Mouse (Mus musculus) hindbrain, embryonic 12.5 days (tissue): ENCODE results near the gene Axin1. TPM values are rescaled to one million over a fixed set of nuclear protein-coding genes. Genes with fewer than 3 reads are reported as not detected.

Experiments used
- ATAC-seq: fragments of 200-750 bp; cut with Nextera tagmentation; 2 replicates; pipeline ENCODE4 v1.8.0; 2017; ENCODE audit warnings: moderate TSS enrichment; ENCODE audit not compliant: low FRiP score
- H3K27ac ChIP-seq: fragments of 300-500 bp; sonication (generic); 2 replicates; pipeline ENCODE4 v1.5.1; 2016; ENCODE audit warnings: mild to moderate bottlenecking
- H3K27me3 ChIP-seq: fragments of 300-500 bp; sonication (generic); 2 replicates; pipeline ENCODE4 v1.6.1; 2016; ENCODE audit warnings: mild to moderate bottlenecking
- H3K36me3 ChIP-seq: fragments of 300-500 bp; sonication (generic); 2 replicates; pipeline ENCODE4 v1.6.1; 2016; ENCODE audit warnings: mild to moderate bottlenecking
- H3K4me1 ChIP-seq: fragments of 300-500 bp; sonication (generic); 2 replicates; pipeline ENCODE4 v1.6.1; 2016
- H3K4me2 ChIP-seq: fragments of 300-500 bp; sonication (generic); replicated peaks from 2 replicates; pipeline ENCODE4 v1.6.1; 2016; ENCODE audit warnings: mild to moderate bottlenecking
- H3K4me3 ChIP-seq: fragments of 300-500 bp; sonication (generic); 2 replicates; pipeline ENCODE4 v1.5.1; 2016; ENCODE audit warnings: mild to moderate bottlenecking
- H3K9ac ChIP-seq: fragments of 300-500 bp; sonication (generic); 2 replicates; pipeline ENCODE4 v1.6.1; 2016; ENCODE audit warnings: mild to moderate bottlenecking, moderate library complexity
- H3K9me3 ChIP-seq: fragments of 300-500 bp; sonication (generic); replicated peaks from 2 replicates; pipeline ENCODE4 v1.6.1; 2016; ENCODE audit warnings: mild to moderate bottlenecking
- WGBS: fragments of 180-500 bp; shearing (Covaris S2); methylation state at CpG from one replicate; pipeline ENCODE4 v1.1.7; 2016; 5-methylcytosine and 5-hydroxymethylcytosine counted together
- polyA plus RNA-seq: library from polyadenylated mRNA; unstranded; fragments of >200 nt; fragmentation: Nextera tagmentation; extraction: Ambion mirVana; gene quantifications from 2 replicates; pipeline ENCODE4 v1.2.1, GENCODE M21; 2016

The Axin1 gene
- polyA plus RNA-seq, 1 experiment from 2014 or later = 19.4 TPM

DNA sequence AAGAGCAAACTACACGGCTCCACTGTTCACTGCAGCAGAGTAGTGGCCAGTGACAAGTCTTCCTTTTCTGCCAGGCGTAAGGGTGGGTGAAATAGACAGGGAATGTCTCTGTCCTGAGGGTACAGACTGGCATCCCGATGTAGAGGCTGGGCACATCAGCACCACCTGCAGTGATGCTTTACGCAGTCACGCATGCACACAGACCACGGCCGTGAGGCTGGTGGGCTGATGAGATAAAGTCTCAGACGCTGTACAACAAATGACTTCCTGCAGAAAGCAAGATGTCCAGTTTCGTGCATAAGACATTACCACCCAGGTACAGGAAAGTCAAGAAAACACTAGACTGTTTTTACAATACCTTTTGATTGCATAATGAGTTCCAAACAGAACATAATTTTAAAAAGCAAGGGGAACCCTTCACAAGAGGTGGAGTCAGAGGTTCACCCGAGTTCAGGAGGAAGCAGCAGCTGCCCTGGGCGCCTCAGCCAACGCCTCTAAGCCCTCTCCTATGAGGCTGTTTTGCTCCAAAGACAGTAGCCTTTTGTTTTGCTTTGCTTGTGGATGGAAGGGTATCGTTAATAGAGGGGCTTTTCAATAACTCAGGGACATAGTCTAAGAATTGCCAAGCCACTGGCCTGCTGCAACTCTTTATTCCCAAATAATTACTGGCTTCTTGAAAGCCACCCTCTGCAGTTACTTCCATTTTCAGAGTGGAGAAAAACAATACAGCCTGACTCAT lies 96.8 kb downstream of the Axin1 start:
- 61% methylated on average over 13 of the region's 13 CpGs for WGBS
- Histone ChIP-seq H3K27ac (no peak overlapping the region; the same call in 1 of the 2 replicates), H3K9ac (no peak overlapping the region), H3K27me3 (no peaks in the 10 kb centered on the region), H3K4me3 (no peak overlapping the region), H3K9me3 (no peaks in the 10 kb centered on the region), H3K4me1 (peaks cover 7% of the 10 kb centered on the region; the same call in 1 of the 2 replicates), H3K4me2 (no peak overlapping the region), H3K36me3 (no peaks in the 10 kb centered on the region)
- ATAC-seq = no peak

DNA sequence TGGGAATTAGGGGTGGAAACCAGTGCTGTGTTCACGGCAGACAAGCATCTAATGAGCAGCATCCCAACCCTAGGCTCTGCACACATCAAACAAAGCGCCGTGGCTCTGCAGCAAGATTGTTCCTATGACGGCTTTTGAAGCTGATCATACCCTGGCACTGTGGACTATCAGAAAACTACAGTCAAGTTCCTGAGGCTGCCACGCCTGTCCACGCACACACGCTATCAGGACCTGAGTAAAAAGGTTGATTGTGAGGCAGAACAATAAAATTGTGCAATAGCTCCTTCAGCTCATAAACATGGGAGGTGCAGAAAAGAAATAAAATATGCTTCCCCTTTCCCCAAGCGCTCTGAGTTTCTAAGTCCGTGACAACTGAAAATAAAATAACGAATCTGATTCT lies 99.2 kb downstream of the Axin1 start:
- WGBS = 90% methylated on average over 10 of the region's 10 CpGs

DNA sequence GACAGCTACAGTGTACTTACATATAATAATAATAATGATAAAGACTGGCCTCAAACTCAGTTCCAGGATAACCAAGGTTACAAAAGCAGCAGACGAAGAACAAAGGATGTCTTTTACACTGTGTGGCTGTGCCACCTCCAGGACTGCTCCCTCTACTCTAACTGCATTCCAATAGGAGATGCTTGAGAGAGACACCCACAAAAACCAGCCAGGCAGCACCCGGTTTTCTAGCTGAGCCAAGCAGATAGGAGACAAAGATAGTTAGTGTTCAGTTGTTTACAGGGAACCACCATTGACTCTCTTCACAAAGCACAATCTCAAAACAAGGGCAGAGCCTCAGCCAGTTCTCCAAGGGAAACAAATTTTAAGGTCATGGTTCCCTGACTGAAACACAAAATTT lies 101.1 kb downstream of the Axin1 start:
- ATAC-seq = no peak
- Histone ChIP-seq H3K4me2 (no peak overlapping the region), H3K9me3 (no peaks in the 10 kb centered on the region), H3K27me3 (no peaks in the 10 kb centered on the region), H3K4me3 (no peak overlapping the region), H3K36me3 (no peaks in the 10 kb centered on the region), H3K4me1 (peaks cover 20% of the 10 kb centered on the region), H3K9ac (no peak overlapping the region), H3K27ac (no peak overlapping the region)
- 77% methylated on average over 2 of the region's 2 CpGs for WGBS

More for the DNA sequence above, 99.2 kb downstream of the Axin1 start:
- peaks cover 11% of the 10 kb centered on the region for H3K4me1 ChIP-seq
- no peaks in the 10 kb centered on the region for H3K27me3 ChIP-seq
- H3K4me3 ChIP-seq = no peak overlapping the region
- no peak for ATAC-seq
- H3K9ac ChIP-seq = no peak overlapping the region
- H3K9me3 ChIP-seq = no peaks in the 10 kb centered on the region
- no peak overlapping the region for H3K4me2 ChIP-seq
- H3K36me3 ChIP-seq = no peaks in the 10 kb centered on the region
- no peak overlapping the region for H3K27ac ChIP-seq

DNA sequence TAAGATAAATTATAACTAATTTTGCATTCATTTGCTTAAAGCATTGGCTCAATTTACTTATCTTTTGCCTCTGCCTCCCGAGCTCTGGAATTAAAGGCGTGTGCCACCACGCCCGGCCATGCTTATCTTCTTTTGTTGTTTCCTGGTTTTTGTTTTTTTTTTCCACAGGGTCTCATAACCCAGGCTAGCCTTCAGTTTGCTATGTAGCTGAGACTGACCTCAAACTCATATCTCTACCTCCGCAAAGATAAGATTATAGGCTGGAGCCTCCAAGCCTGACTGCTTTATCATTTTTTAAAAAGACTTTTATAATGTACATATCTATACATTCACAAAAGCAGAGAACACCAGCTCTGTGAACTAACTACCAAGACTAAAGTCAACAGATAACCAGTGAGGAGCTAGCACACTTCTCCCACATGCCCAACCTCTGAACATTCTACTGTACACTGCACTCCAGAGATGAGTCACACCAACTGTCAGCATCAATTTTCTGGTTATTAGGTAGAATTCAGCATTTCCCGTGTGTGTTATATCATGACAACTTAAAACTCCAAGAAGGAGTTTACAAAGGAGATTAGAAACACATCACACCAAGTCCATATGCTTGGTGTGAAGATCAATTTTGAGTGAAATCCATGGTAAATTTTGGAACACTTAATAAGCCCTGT lies 101.8 kb downstream of the Axin1 start:
- WGBS = 91% methylated on average over 6 of the region's 6 CpGs

GRCm38 (mm10) chr17:26240990-26241389 lies 102.5 kb downstream of the Axin1 start:
- H3K36me3 ChIP-seq = no peaks in the 10 kb centered on the region
- no peak for ATAC-seq
- WGBS = 84% methylated on average over 6 of the region's 6 CpGs
- H3K27ac ChIP-seq = no peak overlapping the region
- H3K9ac ChIP-seq = peak overlapping the region; percentile 18
- H3K4me1 ChIP-seq = peaks cover 15% of the 10 kb centered on the region
- H3K4me3 ChIP-seq = no peak overlapping the region
- H3K9me3 ChIP-seq = no peaks in the 10 kb centered on the region
- H3K4me2 ChIP-seq = no peak overlapping the region
- H3K27me3 ChIP-seq = no peaks in the 10 kb centered on the region

More for the DNA sequence above, 101.8 kb downstream of the Axin1 start:
- no peak overlapping the region for H3K9ac ChIP-seq
- no peak overlapping the region for H3K4me2 ChIP-seq
- H3K27ac ChIP-seq = no peak overlapping the region
- no peak for ATAC-seq
- peaks cover 20% of the 10 kb centered on the region for H3K4me1 ChIP-seq
- no peaks in the 10 kb centered on the region for H3K9me3 ChIP-seq
- no peak overlapping the region for H3K4me3 ChIP-seq
- H3K36me3 ChIP-seq = no peaks in the 10 kb centered on the region
- no peaks in the 10 kb centered on the region for H3K27me3 ChIP-seq

GRCm38 (mm10) chr17:26243471-26244100 lies 105.1 kb downstream of the Axin1 start:
- H3K4me2 ChIP-seq = peak overlapping the region; percentile 85
- H3K9ac ChIP-seq = peak overlapping the region; percentile 72
- no peaks in the 10 kb centered on the region for H3K27me3 ChIP-seq
- under 1% methylated on average over 32 of the region's 32 CpGs for WGBS
- H3K9me3 ChIP-seq = no peaks in the 10 kb centered on the region
- peak; percentile 85 for ATAC-seq
- H3K4me3 ChIP-seq = peak overlapping the region; percentile 75
- H3K27ac ChIP-seq = peak overlapping the region; percentile 72
- no peaks in the 10 kb centered on the region for H3K36me3 ChIP-seq
- H3K4me1 ChIP-seq = peaks cover 13% of the 10 kb centered on the region

- Histone ChIP-seq H3K27ac (peak within 1 kb of the TSS; percentile 72), H3K4me3 (peak within 1 kb of the TSS; percentile 75), H3K36me3 (no peaks in the 10 kb centered on the region), H3K4me2 (peak within 1 kb of the TSS; percentile 85), H3K9ac (peak within 1 kb of the TSS; percentile 72), H3K9me3 (no peaks in the 10 kb centered on the region), H3K27me3 (no peaks in the 10 kb centered on the region), H3K4me1 (peaks cover 13% of the 10 kb centered on the region)
- WGBS = 9% methylated on average over 30 of the region's 33 CpGs
- ATAC-seq = peak; percentile 97
These were observed 105.8 kb downstream of the Axin1 start, which contains the start of gene Fam234a for GRCm38 (mm10) chr17:26244101-26244841. Gene Fam234a (minus strand): TSS chr17:26244242.

Other genes starting within 250 kb of the Axin1 start
- 42.1 and 43.6 TPM in 2 replicates for gene Rab40c, start 219.0 kb upstream of the Axin1 start, polyA plus RNA-seq
- 53.6 and 57.5 TPM in 2 replicates for gene Pigq, start 193.8 kb upstream of the Axin1 start, polyA plus RNA-seq
- gene Nhlrc4, start 193.7 kb upstream of the Axin1 start, polyA plus RNA-seq = 0.27 TPM in 1 of 2 replicates, not detected in the other
- gene A930017K11Rik, start 186.1 kb upstream of the Axin1 start, polyA plus RNA-seq = 0.17 and 0.18 TPM in 2 replicates
- 32.5 and 32.6 TPM in 2 replicates for gene Capn15, start 152.9 kb upstream of the Axin1 start, polyA plus RNA-seq
- 37.1 and 42.8 TPM in 2 replicates for gene Rab11fip3, start 69.1 kb upstream of the Axin1 start, polyA plus RNA-seq
- 33.1 and 33.8 TPM in 2 replicates for gene Decr2, start 48.4 kb upstream of the Axin1 start, polyA plus RNA-seq
- gene Nme4, start 43.1 kb upstream of the Axin1 start, polyA plus RNA-seq = 50.4 and 52.9 TPM in 2 replicates
- gene Tmem8, start 25.4 kb upstream of the Axin1 start, polyA plus RNA-seq = 2.9 and 3.0 TPM in 2 replicates
- gene Mrpl28, start 15.2 kb upstream of the Axin1 start, polyA plus RNA-seq = 171 and 184 TPM in 2 replicates
- 0.23 and 0.32 TPM in 2 replicates for gene Pdia2, start 60.4 kb downstream of the Axin1 start, polyA plus RNA-seq
- 4.3 and 4.6 TPM in 2 replicates for gene Rgs11, start 64.3 kb downstream of the Axin1 start, polyA plus RNA-seq
- 19.4 and 22.2 TPM in 2 replicates for gene Arhgdig, start 69.1 kb downstream of the Axin1 start, polyA plus RNA-seq
- gene Fam234a, start 105.6 kb downstream of the Axin1 start, polyA plus RNA-seq = 34.5 and 37.9 TPM in 2 replicates
- gene Luc7l, start 114.2 kb downstream of the Axin1 start, polyA plus RNA-seq = 138 and 140 TPM in 2 replicates